Comparison of ENCODE assay signal across 9 mouse cellular contexts in the genomic region with DNA sequence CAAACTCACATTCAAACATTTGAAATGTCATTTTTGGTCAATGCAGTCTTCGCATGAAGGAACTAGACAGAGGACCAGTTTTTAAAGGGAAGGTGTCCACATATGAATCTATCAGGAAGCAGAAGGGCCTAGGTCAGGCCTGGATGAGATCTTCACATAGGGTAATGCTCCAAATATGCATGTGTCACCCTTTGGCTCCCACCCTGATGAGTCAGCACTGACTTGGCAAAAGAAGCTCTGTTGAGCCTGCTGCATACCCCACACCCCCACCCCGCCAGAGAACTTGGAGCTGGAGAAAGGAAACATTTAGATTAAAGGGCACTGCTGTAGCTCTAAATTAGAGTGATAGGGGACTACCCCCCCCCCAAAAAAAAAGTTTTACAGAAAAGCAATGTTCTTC.
DNase-seq lines count a peak whose midpoint lies in the region; ATAC-seq lines count a peak whose summit lies in the region.
"Had no signal": no experiment of that assay in that cellular context is flagged by ENCODE, and none has a peak within 500 bp of the region (broad histone marks: within the 10 kb centered on the region; RNA-seq: fewer than 3 reads in every experiment).

No protein-coding gene starts in this region.

- no peaks in the 10 kb centered on the region for H3K27me3 ChIP-seq in heart, embryonic 10.5 days (ENCODE audit: insufficient read depth, poor library complexity, severe bottlenecking)

- H3K27ac ChIP-seq in heart, embryonic 10.5 days, result no peak overlapping the region

- no peaks in the 10 kb centered on the region for H3K9me3 ChIP-seq in heart, embryonic 10.5 days

- H3K4me1 ChIP-seq in heart, embryonic 10.5 days, result no peaks in the 10 kb centered on the region

- WGBS in heart, embryonic 10.5 days, result 71% methylated on average over 2 of the region's 2 CpGs

- H3K36me3 ChIP-seq in heart, embryonic 10.5 days, result no peaks in the 10 kb centered on the region
- H3K36me3 ChIP-seq: G1E had no signal

- DNase-seq in heart, adult 18-20 months, result peak; percentile 85 to 88
- no peak for DNase-seq in heart, embryonic 10.5 days (ENCODE audit: low spot score)
- peak; percentile 87 for DNase-seq in MN1 (ENCODE audit: low spot score)
- peak; percentile 85 for DNase-seq in fibroblast of lung, adult 2 months (ENCODE audit: low read depth)
- DNase-seq in kidney, postnatal 36 days, result peak; percentile 5 to 7
- peak; percentile 69 for DNase-seq in urinary bladder, postnatal 25 days (ENCODE audit: low spot score)
- no peak for DNase-seq in embryo, embryonic 10 days (ENCODE audit: low spot score)

- no peak for ATAC-seq in megakaryocyte progenitor cell, adult 5-6 weeks (replicated peaks; ENCODE audit: poor library complexity)

- no peak overlapping the region for H3K4me3 ChIP-seq in heart, embryonic 10.5 days

Comparison
In these comparisons a context has a peak if more than half of its experiments do, and no peak if none do; other contexts are left out.
1. DNase-seq: peak in heart, adult 18-20 months (2 of 2), MN1 (single experiment), fibroblast of lung, adult 2 months (single experiment), kidney, postnatal 36 days (2 of 2) and urinary bladder, postnatal 25 days (single experiment); none in heart, embryonic 10.5 days (single experiment) and embryo, embryonic 10 days (single experiment).